Mouse (Mus musculus): ENCODE measurements around the gene Gorasp1. TPM values are rescaled to one million over a fixed set of nuclear protein-coding genes. Genes with fewer than 3 reads are reported as not detected.

The Gorasp1 gene
- 16.5 and 16.7 TPM in 2 replicates for polyA plus RNA-seq (2015; fragmentation: Nextera tagmentation; extraction: Ambion mirVana)

GRCm38 (mm10) chr9:119937005-119937773, at the start of gene Gorasp1, which contains the start of gene Ttc21a:
Gene Gorasp1 (minus strand): TSS chr9:119937565.
Gene Ttc21a (plus strand): TSS chr9:119937606.
- peak; percentile 96 for DNase-seq (ENCODE audit: low spot score)
- peak within 1 kb of the TSS; percentile 49 for H3K4me3 ChIP-seq (ENCODE audit: low read depth, low read length)
- H3K27ac ChIP-seq (ENCODE audit: low read length) = peak within 1 kb of the TSS; percentile 39; the same call in 1 of the 2 replicates
- peak within 1 kb of the TSS; percentile 61 for H3K9ac ChIP-seq (replicated peaks; ENCODE audit: low read depth)
- H3K9me3 ChIP-seq (ENCODE audit: low read length) = no peaks in the 10 kb centered on the region
- TF ChIP-seq CTCF (IDR thresholded peaks at IDR 0.05) = 0 out of 2 replicates have a peak, but pooled peaks have one; percentile 9
- no peak for TF ChIP-seq EP300 (IDR thresholded peaks at IDR 0.05)
- peak; percentile 99 for ATAC-seq
- no peaks in the 10 kb centered on the region; the same call in 1 of the 2 replicates for H3K4me1 ChIP-seq (ENCODE audit: insufficient read depth, low read depth, low read length)
- H3K27me3 ChIP-seq (replicated peaks; ENCODE audit: insufficient read depth, low read length) = no peaks in the 10 kb centered on the region
- H3K4me2 ChIP-seq (replicated peaks; ENCODE audit: low read depth, low read length) = peak within 1 kb of the TSS; percentile 78
- WGBS = 1% methylated on average over 40 of the region's 40 CpGs
- H3K36me3 ChIP-seq (ENCODE audit: insufficient read depth, low read length) = no peaks in the 10 kb centered on the region

- Histone ChIP-seq H3K27me3 (replicated peaks; ENCODE audit: insufficient read depth, low read length) (no peaks in the 10 kb centered on the region), H3K27ac (ENCODE audit: low read length) (no peak overlapping the region), H3K36me3 (ENCODE audit: insufficient read depth, low read length) (no peaks in the 10 kb centered on the region), H3K4me2 (replicated peaks; ENCODE audit: low read depth, low read length) (no peak overlapping the region), H3K4me3 (ENCODE audit: low read depth, low read length) (no peak overlapping the region), H3K9ac (replicated peaks; ENCODE audit: low read depth) (no peak overlapping the region), H3K4me1 (ENCODE audit: insufficient read depth, low read depth, low read length) (peaks cover 4% of the 10 kb centered on the region; the same call in 1 of the 2 replicates), H3K9me3 (ENCODE audit: low read length) (no peaks in the 10 kb centered on the region)
- no peak for DNase-seq (ENCODE audit: low spot score)
- ATAC-seq = no peak
- TF ChIP-seq CTCF (IDR thresholded peaks at IDR 0.05) (no peak), EP300 (IDR thresholded peaks at IDR 0.05) (no peak)
- 75% methylated on average over 10 of the region's 10 CpGs for WGBS
Observed at GRCm38 (mm10) chr9:119985881-119986574, 48.7 kb upstream of the Gorasp1 start.

DNA sequence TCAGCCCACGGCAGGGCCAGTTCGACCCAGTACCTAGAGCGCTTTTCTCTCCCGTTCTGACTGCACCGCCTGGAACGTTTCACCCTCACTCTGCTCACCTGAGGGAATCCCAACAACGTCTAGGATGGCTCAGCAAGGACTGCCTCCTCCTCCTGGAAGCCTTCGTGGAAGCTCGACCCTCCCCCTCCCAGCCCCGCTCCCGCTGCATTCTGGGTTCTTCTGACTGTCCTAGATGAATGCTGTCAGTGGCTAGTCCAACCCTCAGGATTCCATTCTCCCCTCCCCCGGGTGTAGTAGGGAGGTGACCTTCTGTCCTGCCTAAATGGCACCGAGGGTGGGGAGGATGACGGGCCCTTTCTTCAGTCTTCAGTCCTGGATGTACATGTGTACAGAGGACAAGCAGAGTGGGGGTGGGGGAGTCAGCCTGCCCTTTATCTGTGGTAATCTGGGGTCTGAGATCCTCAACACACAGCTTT, 47.2 kb upstream of the Gorasp1 start, which contains the start of gene Csrnp1:
TSS of gene Csrnp1 (minus strand) at position 123 of the 476 bp plus-strand sequence.
- H3K4me1 ChIP-seq (ENCODE audit: insufficient read depth, low read depth, low read length) = peaks cover 8% of the 10 kb centered on the region; the same call in 1 of the 2 replicates
- peak; percentile 79 for DNase-seq (ENCODE audit: low spot score)
- peak within 1 kb of the TSS; percentile 80 for H3K4me2 ChIP-seq (replicated peaks; ENCODE audit: low read depth, low read length)
- H3K27me3 ChIP-seq (replicated peaks; ENCODE audit: insufficient read depth, low read length) = no peaks in the 10 kb centered on the region
- TF ChIP-seq EP300 (IDR thresholded peaks at IDR 0.05) = peak; percentile 51
- TF ChIP-seq CTCF (IDR thresholded peaks at IDR 0.05) = no peak
- peak within 1 kb of the TSS; percentile 93 for H3K4me3 ChIP-seq (ENCODE audit: low read depth, low read length)
- H3K36me3 ChIP-seq (ENCODE audit: insufficient read depth, low read length) = no peaks in the 10 kb centered on the region
- H3K9ac ChIP-seq (replicated peaks; ENCODE audit: low read depth) = peak within 1 kb of the TSS; percentile 97
- ATAC-seq = no peak
- H3K9me3 ChIP-seq (ENCODE audit: low read length) = no peaks in the 10 kb centered on the region
- 9% methylated on average over 14 of the region's 14 CpGs for WGBS
- H3K27ac ChIP-seq (ENCODE audit: low read length) = peak within 1 kb of the TSS; percentile 98

GRCm38 (mm10) chr9:119983585-119984535, 46.5 kb upstream of the Gorasp1 start:
- peak; percentile 78 for ATAC-seq
- 2% methylated on average over 51 of the region's 79 CpGs for WGBS

DNA sequence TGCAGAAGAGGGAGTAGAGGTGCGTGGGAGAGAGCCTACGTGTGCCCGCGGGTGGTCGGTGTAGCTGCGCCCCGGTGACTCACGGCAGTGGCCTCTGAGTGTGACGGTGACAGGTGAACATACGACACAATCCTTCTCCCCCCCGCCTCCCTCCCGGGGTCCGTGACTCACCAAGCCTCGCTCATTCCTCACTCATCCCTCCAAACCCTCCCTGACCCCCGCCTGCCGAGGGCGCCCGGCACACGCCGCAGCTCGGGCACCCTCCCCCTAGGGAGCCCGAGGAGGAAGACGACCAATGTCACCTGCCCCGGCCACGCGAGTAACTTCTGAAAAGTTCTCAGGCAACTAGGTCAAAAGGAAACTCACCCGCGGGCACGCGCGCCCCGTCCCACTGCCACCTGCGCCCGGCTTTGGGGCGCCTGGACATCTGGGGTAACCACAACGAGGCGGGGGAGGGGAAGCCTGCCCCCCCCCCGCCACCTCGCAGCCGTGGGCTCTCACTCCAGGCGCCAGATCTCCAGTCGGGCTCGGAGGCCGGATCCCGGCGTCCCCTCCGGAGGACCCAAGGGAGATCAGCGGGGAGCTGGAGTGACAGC, 45.7 kb upstream of the Gorasp1 start:
- peak; percentile 90 for DNase-seq (ENCODE audit: low spot score)
- Histone ChIP-seq H3K9me3 (ENCODE audit: low read length) (no peaks in the 10 kb centered on the region), H3K4me3 (ENCODE audit: low read depth, low read length) (peak overlapping the region; percentile 93), H3K27ac (ENCODE audit: low read length) (peak overlapping the region; percentile 98), H3K9ac (replicated peaks; ENCODE audit: low read depth) (peak overlapping the region; percentile 97), H3K36me3 (ENCODE audit: insufficient read depth, low read length) (no peaks in the 10 kb centered on the region), H3K27me3 (replicated peaks; ENCODE audit: insufficient read depth, low read length) (no peaks in the 10 kb centered on the region), H3K4me1 (ENCODE audit: insufficient read depth, low read depth, low read length) (peaks cover 17% of the 10 kb centered on the region), H3K4me2 (replicated peaks; ENCODE audit: low read depth, low read length) (peak overlapping the region; percentile 80)
- peak; percentile 38 for ATAC-seq
- 5% methylated on average over 25 of the region's 48 CpGs for WGBS
- TF ChIP-seq CTCF (IDR thresholded peaks at IDR 0.05) (peak; percentile 30; the same call in 1 of the 2 replicates), EP300 (IDR thresholded peaks at IDR 0.05) (no peak)

More at GRCm38 (mm10) chr9:119983585-119984535, 46.5 kb upstream of the Gorasp1 start:
- peak; percentile 96 for DNase-seq (ENCODE audit: low spot score)
- H3K4me3 ChIP-seq (ENCODE audit: low read depth, low read length) = peak overlapping the region; percentile 93
- H3K9me3 ChIP-seq (ENCODE audit: low read length) = no peaks in the 10 kb centered on the region
- H3K36me3 ChIP-seq (ENCODE audit: insufficient read depth, low read length) = no peaks in the 10 kb centered on the region
- peaks cover 11% of the 10 kb centered on the region; the same call in 1 of the 2 replicates for H3K4me1 ChIP-seq (ENCODE audit: insufficient read depth, low read depth, low read length)
- H3K27ac ChIP-seq (ENCODE audit: low read length) = peak overlapping the region; percentile 98
- no peaks in the 10 kb centered on the region for H3K27me3 ChIP-seq (replicated peaks; ENCODE audit: insufficient read depth, low read length)
- peak overlapping the region; percentile 80 for H3K4me2 ChIP-seq (replicated peaks; ENCODE audit: low read depth, low read length)
- peak overlapping the region; percentile 97 for H3K9ac ChIP-seq (replicated peaks; ENCODE audit: low read depth)
- TF ChIP-seq EP300 (IDR thresholded peaks at IDR 0.05) = no peak
